Mouse (Mus musculus) bone marrow, adult 2 months (tissue): ENCODE results near the gene Hic1.

Source experiments
- CTCF ChIP-seq: fragments of 200-500 bp; IDR thresholded peaks from 2 replicates; pipeline ENCODE4 v1.5.1; 2011; ENCODE audit warnings: low read length, control low read depth; ENCODE audit not compliant: control insufficient read depth, insufficient read depth
- POLR2A ChIP-seq: fragments of 200-500 bp; IDR thresholded peaks from 2 replicates; pipeline ENCODE4 v1.6.1; 2011; ENCODE audit warnings: low read depth, mild to moderate bottlenecking, control low read depth, low read length, borderline replicate concordance; ENCODE audit not compliant: control insufficient read depth

GRCm38 (mm10) chr11:75197956-75198355 is 28.6 kb upstream of the Hic1 start:
- TF ChIP-seq POLR2A: no peak
- TF ChIP-seq CTCF: no peak
